In genomic region chr11:59216955-59217354, GRCm38 (mm10) we compare ENCODE assay signal across 17 mouse cellular contexts. TPM values are rescaled to one million over a fixed set of nuclear protein-coding genes. Genes with fewer than 3 reads are reported as not detected.
DNase-seq lines count a peak whose midpoint lies in the region; ATAC-seq lines count a peak whose summit lies in the region.
"Had no signal": no experiment of that assay in that cellular context is flagged by ENCODE, and none has a peak within 500 bp of the region (broad histone marks: within the 10 kb centered on the region; RNA-seq: fewer than 3 reads in every experiment).

No protein-coding gene starts in this region.

- peaks cover 70% of the 10 kb centered on the region for H3K4me1 ChIP-seq in heart, embryonic 13.5 days
- H3K4me1 ChIP-seq in limb, embryonic 15.5 days, result peaks cover 20% of the 10 kb centered on the region
- H3K4me1 ChIP-seq in limb, embryonic 10.5 days, result no peaks in the 10 kb centered on the region
- no peaks in the 10 kb centered on the region for H3K4me1 ChIP-seq in hindbrain, embryonic 11.5 days (replicated peaks; ENCODE audit: control insufficient read depth, insufficient read depth, low read length)

- no peaks in the 10 kb centered on the region for H3K9me3 ChIP-seq in heart, embryonic 13.5 days
- H3K9me3 ChIP-seq in limb, embryonic 15.5 days, result no peaks in the 10 kb centered on the region
- no peaks in the 10 kb centered on the region for H3K9me3 ChIP-seq in limb, embryonic 10.5 days (replicated peaks)
- no peaks in the 10 kb centered on the region for H3K9me3 ChIP-seq in hindbrain, embryonic 11.5 days (ENCODE audit: control insufficient read depth, low read length)
- H3K9me3 ChIP-seq: embryonic facial prominence, embryonic 10.5 days; lung, embryonic 15.5 days; stomach, embryonic 15.5 days had no signal

- H3K27me3 ChIP-seq in heart, embryonic 13.5 days (replicated peaks), result no peaks in the 10 kb centered on the region
- H3K27me3 ChIP-seq in limb, embryonic 15.5 days, result no peaks in the 10 kb centered on the region
- no peaks in the 10 kb centered on the region for H3K27me3 ChIP-seq in limb, embryonic 10.5 days (ENCODE audit: low read depth, poor library complexity, severe bottlenecking)
- H3K27me3 ChIP-seq in hindbrain, embryonic 11.5 days (ENCODE audit: control insufficient read depth, insufficient read depth, low read length), result no peaks in the 10 kb centered on the region
- H3K27me3 ChIP-seq: lung, embryonic 15.5 days; stomach, embryonic 15.5 days had no signal

- no peak overlapping the region for H3K4me3 ChIP-seq in heart, embryonic 13.5 days
- H3K4me3 ChIP-seq in limb, embryonic 15.5 days, result no peak overlapping the region
- no peak overlapping the region for H3K4me3 ChIP-seq in limb, embryonic 10.5 days
- no peak overlapping the region for H3K4me3 ChIP-seq in hindbrain, embryonic 11.5 days (ENCODE audit: low read depth, low read length)
- H3K4me3 ChIP-seq: embryonic facial prominence, embryonic 10.5 days; lung, embryonic 15.5 days; stomach, embryonic 15.5 days had no signal

- peaks cover 57% of the 10 kb centered on the region for H3K36me3 ChIP-seq in heart, embryonic 13.5 days
- H3K36me3 ChIP-seq in limb, embryonic 15.5 days, result peaks cover 60% of the 10 kb centered on the region
- H3K36me3 ChIP-seq in limb, embryonic 10.5 days, result peaks cover 85% of the 10 kb centered on the region
- 0 out of 2 replicates have a peak, but pooled peaks cover 3% of the 10 kb centered on the region for H3K36me3 ChIP-seq in hindbrain, embryonic 11.5 days (ENCODE audit: control insufficient read depth, insufficient read depth, low read length)

- H3K9ac ChIP-seq in heart, embryonic 13.5 days, result 0 out of 2 replicates have a peak overlapping the region, but pooled peaks have one; percentile 4
- no peak overlapping the region for H3K9ac ChIP-seq in limb, embryonic 15.5 days
- no peak overlapping the region for H3K9ac ChIP-seq in hindbrain, embryonic 11.5 days (ENCODE audit: low read depth, low read length)
- H3K9ac ChIP-seq: lung, embryonic 15.5 days; stomach, embryonic 15.5 days had no signal

- 0 out of 2 replicates have a peak overlapping the region, but pooled peaks have one; percentile 8 for H3K27ac ChIP-seq in heart, embryonic 13.5 days (replicated peaks)
- H3K27ac ChIP-seq in limb, embryonic 15.5 days, result 0 out of 2 replicates have a peak overlapping the region, but pooled peaks have one; percentile 4
- H3K27ac ChIP-seq in limb, embryonic 10.5 days, result no peak overlapping the region
- no peak overlapping the region for H3K27ac ChIP-seq in hindbrain, embryonic 11.5 days (ENCODE audit: low read depth, low read length)
- H3K27ac ChIP-seq: embryonic facial prominence, embryonic 10.5 days had no signal

- WGBS in heart, embryonic 13.5 days, result 85% methylated on average over 3 of the region's 3 CpGs
- WGBS in limb, embryonic 15.5 days, result 82% methylated on average over 3 of the region's 3 CpGs
- WGBS in limb, embryonic 10.5 days, result 90% methylated on average over 3 of the region's 3 CpGs
- 94% methylated on average over 3 of the region's 3 CpGs for WGBS in hindbrain, embryonic 11.5 days

- DNase-seq in heart, adult 11 months, result no peak
- no peak for DNase-seq in limb, embryonic 10.5 days (ENCODE audit: low spot score)
- peak; percentile 86 for DNase-seq in brain, adult 2 months (ENCODE audit: low read depth, low spot score)
- DNase-seq in hindbrain, embryonic 11.5 days (ENCODE audit: low spot score), result no peak
- DNase-seq: adrenal gland, postnatal 36 days; cerebellum, postnatal 14 days; gastrocnemius, postnatal 36 days; heart, postnatal 36 days; kidney, adult 11 months had no signal

- ATAC-seq in heart, embryonic 13.5 days (ENCODE audit: extremely low read depth, insufficient number of reproducible peaks, low FRiP score, low TSS enrichment), result no peak
- ATAC-seq in limb, embryonic 15.5 days (ENCODE audit: insufficient number of reproducible peaks, low FRiP score, low TSS enrichment, low read depth), result no peak
- peak; percentile 36; the same call in 1 of the 2 replicates for ATAC-seq in megakaryocyte progenitor cell, adult 5-6 weeks (replicated peaks; ENCODE audit: poor library complexity)
- no peak for ATAC-seq in hindbrain, embryonic 11.5 days (ENCODE audit: low FRiP score)
- ATAC-seq: hindbrain, embryonic 16.5 days had no signal

- no peak overlapping the region for H3K4me2 ChIP-seq in heart, embryonic 13.5 days
- no peak overlapping the region for H3K4me2 ChIP-seq in limb, embryonic 15.5 days
- H3K4me2 ChIP-seq in hindbrain, embryonic 11.5 days (replicated peaks; ENCODE audit: low read depth, low read length), result no peak overlapping the region
- H3K4me2 ChIP-seq: heart, embryonic 11.5 days; lung, embryonic 15.5 days had no signal

RNA-seq across cellular contexts. Expression of gene 2310033P09Rik, which starts 8.8 kb away (rescaled TPM):
- 22.6 and 23.1 TPM in 2 replicates for polyA plus RNA-seq in heart, embryonic 13.5 days (2015; fragmentation: Nextera tagmentation; extraction: Ambion mirVana)
- polyA plus RNA-seq in limb, embryonic 15.5 days (2015; fragmentation: Nextera tagmentation; extraction: Ambion mirVana), result 25.2 and 29.5 TPM in 2 replicates
- 35.1 and 40.2 TPM in 2 replicates for polyA plus RNA-seq in limb, embryonic 10.5 days (2016; fragmentation: Nextera tagmentation; extraction: Ambion mirVana)
- 14.9 and 17.9 TPM in 2 replicates for total RNA-seq in megakaryocyte progenitor cell, adult 5-6 weeks (2015)
- total RNA-seq in megakaryocyte progenitor cell, adult 5-6 weeks (2017), result 8.7 and 17.8 TPM in 2 replicates
- polyA plus RNA-seq in hindbrain, embryonic 11.5 days (2014; fragmentation: Nextera tagmentation; extraction: Ambion mirVana), result 33.4 and 40.9 TPM in 2 replicates

RNA-seq across cellular contexts. Expression of gene Arf1, which starts 11.1 kb away (rescaled TPM):
- polyA plus RNA-seq in heart, embryonic 13.5 days (2015; fragmentation: Nextera tagmentation; extraction: Ambion mirVana), result 582 and 610 TPM in 2 replicates
- polyA plus RNA-seq in limb, embryonic 15.5 days (2015; fragmentation: Nextera tagmentation; extraction: Ambion mirVana), result 761 and 780 TPM in 2 replicates
- 648 and 692 TPM in 2 replicates for polyA plus RNA-seq in limb, embryonic 10.5 days (2016; fragmentation: Nextera tagmentation; extraction: Ambion mirVana)
- 280 and 290 TPM in 2 replicates for total RNA-seq in megakaryocyte progenitor cell, adult 5-6 weeks (2015)
- total RNA-seq in megakaryocyte progenitor cell, adult 5-6 weeks (2017), result 343 and 378 TPM in 2 replicates
- 610 and 623 TPM in 2 replicates for polyA plus RNA-seq in hindbrain, embryonic 11.5 days (2014; fragmentation: Nextera tagmentation; extraction: Ambion mirVana)

RNA-seq across cellular contexts. Expression of gene Mrpl55, which starts 14.7 kb away (rescaled TPM):
- polyA plus RNA-seq in heart, embryonic 13.5 days (2015; fragmentation: Nextera tagmentation; extraction: Ambion mirVana), result 105 and 117 TPM in 2 replicates
- polyA plus RNA-seq in limb, embryonic 15.5 days (2015; fragmentation: Nextera tagmentation; extraction: Ambion mirVana), result 75.7 and 78.9 TPM in 2 replicates
- 123 and 131 TPM in 2 replicates for polyA plus RNA-seq in limb, embryonic 10.5 days (2016; fragmentation: Nextera tagmentation; extraction: Ambion mirVana)
- 33.4 and 49.5 TPM in 2 replicates for total RNA-seq in megakaryocyte progenitor cell, adult 5-6 weeks (2015)
- 48.7 and 56.2 TPM in 2 replicates for total RNA-seq in megakaryocyte progenitor cell, adult 5-6 weeks (2017)
- polyA plus RNA-seq in hindbrain, embryonic 11.5 days (2014; fragmentation: Nextera tagmentation; extraction: Ambion mirVana), result 87.4 and 96.7 TPM in 2 replicates

RNA-seq across cellular contexts. Expression of gene Guk1, which starts 24.9 kb away (rescaled TPM):
- polyA plus RNA-seq in heart, embryonic 13.5 days (2015; fragmentation: Nextera tagmentation; extraction: Ambion mirVana), result 114 and 123 TPM in 2 replicates
- polyA plus RNA-seq in limb, embryonic 15.5 days (2015; fragmentation: Nextera tagmentation; extraction: Ambion mirVana), result 122 and 124 TPM in 2 replicates
- 145 and 155 TPM in 2 replicates for polyA plus RNA-seq in limb, embryonic 10.5 days (2016; fragmentation: Nextera tagmentation; extraction: Ambion mirVana)
- total RNA-seq in megakaryocyte progenitor cell, adult 5-6 weeks (2015), result 61.9 and 62.8 TPM in 2 replicates
- 29.9 and 34.7 TPM in 2 replicates for total RNA-seq in megakaryocyte progenitor cell, adult 5-6 weeks (2017)
- polyA plus RNA-seq in hindbrain, embryonic 11.5 days (2014; fragmentation: Nextera tagmentation; extraction: Ambion mirVana), result 105 and 107 TPM in 2 replicates

RNA-seq across cellular contexts. Expression of gene Gjc2, which starts 33.9 kb away (rescaled TPM):
- 0.06 and 0.28 TPM in 2 replicates for polyA plus RNA-seq in heart, embryonic 13.5 days (2015; fragmentation: Nextera tagmentation; extraction: Ambion mirVana)
- polyA plus RNA-seq in limb, embryonic 15.5 days (2015; fragmentation: Nextera tagmentation; extraction: Ambion mirVana), result 0.32 and 0.58 TPM in 2 replicates
- polyA plus RNA-seq in limb, embryonic 10.5 days (2016; fragmentation: Nextera tagmentation; extraction: Ambion mirVana), result 0.23 TPM in 1 of 2 replicates, not detected in the other
- not detected in 2 replicates for total RNA-seq in megakaryocyte progenitor cell, adult 5-6 weeks (2015)
- total RNA-seq in megakaryocyte progenitor cell, adult 5-6 weeks (2017), result not detected in 2 replicates
- polyA plus RNA-seq in hindbrain, embryonic 11.5 days (2014; fragmentation: Nextera tagmentation; extraction: Ambion mirVana), result not detected in 2 replicates

Comparison
In these comparisons a context has a peak if more than half of its experiments do, and no peak if none do; other contexts are left out.
1. H3K27ac ChIP-seq: peak in heart, embryonic 13.5 days (single experiment) and limb, embryonic 15.5 days (single experiment); none in limb, embryonic 10.5 days (single experiment) and hindbrain, embryonic 11.5 days (single experiment).